Mouse (Mus musculus) kidney, adult 11 months (tissue): ENCODE data around the gene Mob3a.
"Not testable (repeated sequence)": the region's sequence is repeated elsewhere in the genome, so short reads cannot be mapped to it uniquely, and the experiment has no call there.

Experiments
- DNase-seq: peaks from one replicate; pipeline ENCODE4 v3.0.0; 2022

The Mob3a gene

DNA sequence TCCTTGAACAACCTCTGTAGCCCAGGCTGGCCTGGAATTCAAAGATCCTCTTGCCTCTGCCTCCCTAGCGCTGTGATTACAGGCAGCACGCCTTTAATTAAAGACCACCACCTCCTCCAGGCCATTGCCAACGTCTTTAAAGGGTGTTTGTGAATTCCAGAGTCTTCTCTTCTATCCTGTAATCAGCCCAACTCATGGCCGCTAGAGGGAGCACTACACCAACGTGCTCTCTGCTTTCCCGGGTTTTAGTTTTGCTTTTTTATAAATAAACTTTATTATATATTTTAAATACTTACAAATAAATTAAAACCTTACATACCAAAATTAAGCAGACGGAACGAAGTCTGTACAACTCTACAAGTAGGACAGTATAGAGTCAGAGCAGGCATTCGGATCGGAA lies 42.6 kb downstream of the Mob3a start:
- DNase-seq: peak; percentile 65

DNA sequence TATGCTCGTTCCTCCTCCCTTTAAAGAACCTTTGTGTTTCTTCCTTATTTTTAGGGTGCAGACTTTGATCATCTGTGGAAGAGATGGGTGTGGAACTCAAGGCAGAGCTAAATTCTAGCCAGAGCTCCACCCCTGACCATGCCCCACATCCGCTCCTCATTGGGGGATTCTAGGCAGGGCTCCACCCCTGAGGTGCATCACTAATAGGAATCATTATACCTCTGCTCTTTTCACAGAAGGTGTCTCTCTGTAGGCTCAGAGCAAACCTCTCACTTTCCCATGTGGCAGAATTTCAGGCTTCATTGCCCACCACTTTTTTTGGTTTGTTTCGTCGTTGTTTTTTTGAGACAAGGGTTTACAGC lies 43.0 kb downstream of the Mob3a start:
- DNase-seq: peak; percentile 50

DNA sequence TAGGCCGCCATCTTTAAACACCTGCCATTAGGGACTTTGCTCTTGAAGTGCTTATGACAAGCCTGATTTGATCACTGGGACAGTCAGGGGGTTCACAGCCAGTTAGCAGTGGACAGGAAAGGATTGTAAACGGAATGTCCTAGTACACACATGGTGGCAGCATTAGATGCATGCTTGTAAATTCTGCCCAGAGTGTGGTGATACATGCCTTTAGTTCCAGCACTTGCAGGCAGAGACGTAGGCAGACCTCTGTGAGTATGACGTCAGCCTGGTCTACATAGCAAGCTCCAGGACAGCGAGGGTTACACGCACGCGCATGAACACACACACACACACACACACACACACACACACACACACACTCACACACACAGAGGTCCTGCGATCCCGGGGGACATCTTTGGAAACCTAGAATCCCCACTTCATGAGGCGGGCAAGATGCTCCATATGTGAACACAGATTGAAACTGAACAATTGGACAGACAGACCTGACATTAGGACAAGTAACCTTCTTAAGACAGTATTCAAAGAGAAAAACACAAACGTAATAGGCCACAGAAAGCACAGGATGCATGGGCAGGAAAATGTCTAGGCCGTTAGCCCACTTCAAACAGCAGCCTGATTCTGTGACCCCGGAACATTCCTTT lies 43.5 kb downstream of the Mob3a start:
- DNase-seq: no peak

DNA sequence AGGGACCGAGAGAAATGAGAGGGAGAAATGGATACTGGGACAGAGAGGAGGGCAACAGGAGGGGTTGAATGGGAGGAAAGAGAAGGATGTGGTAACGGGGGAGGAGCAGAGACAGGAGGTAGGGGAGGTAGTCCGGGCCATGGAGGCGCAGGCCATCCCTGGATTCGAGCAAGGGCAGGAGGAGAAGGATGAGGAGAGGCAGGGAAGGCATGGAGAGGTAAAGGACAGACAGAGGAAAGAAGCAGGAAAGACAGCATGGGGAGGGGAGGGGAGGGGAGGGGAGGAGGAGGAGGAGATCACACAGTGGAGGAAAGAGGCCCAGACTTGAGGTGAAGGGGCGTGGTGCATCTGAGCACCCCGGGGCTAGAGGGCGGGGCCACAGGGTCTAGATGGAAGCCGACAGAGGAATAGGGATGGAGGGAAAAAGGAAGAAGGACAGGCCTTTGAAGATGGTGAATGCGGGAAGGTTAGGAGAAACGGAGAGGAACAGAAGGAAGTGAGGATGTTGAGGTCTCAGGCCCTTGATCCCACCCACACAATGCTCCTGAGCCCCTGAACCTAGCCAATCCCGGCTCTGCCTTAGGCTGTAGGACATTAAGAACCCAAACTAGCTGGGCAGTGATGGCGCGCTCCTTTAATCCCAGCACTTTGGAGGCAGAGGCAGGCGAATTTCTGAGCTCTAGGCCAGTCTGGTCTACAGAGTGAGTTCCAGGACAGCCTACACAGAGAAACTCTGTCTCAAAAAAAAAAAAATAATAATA lies 44.7 kb downstream of the Mob3a start, which contains the start of gene Btbd2:
Btbd2 (minus strand) TSS at position 209 of the 761 bp plus-strand sequence.
- peak; percentile 54 for DNase-seq

DNA sequence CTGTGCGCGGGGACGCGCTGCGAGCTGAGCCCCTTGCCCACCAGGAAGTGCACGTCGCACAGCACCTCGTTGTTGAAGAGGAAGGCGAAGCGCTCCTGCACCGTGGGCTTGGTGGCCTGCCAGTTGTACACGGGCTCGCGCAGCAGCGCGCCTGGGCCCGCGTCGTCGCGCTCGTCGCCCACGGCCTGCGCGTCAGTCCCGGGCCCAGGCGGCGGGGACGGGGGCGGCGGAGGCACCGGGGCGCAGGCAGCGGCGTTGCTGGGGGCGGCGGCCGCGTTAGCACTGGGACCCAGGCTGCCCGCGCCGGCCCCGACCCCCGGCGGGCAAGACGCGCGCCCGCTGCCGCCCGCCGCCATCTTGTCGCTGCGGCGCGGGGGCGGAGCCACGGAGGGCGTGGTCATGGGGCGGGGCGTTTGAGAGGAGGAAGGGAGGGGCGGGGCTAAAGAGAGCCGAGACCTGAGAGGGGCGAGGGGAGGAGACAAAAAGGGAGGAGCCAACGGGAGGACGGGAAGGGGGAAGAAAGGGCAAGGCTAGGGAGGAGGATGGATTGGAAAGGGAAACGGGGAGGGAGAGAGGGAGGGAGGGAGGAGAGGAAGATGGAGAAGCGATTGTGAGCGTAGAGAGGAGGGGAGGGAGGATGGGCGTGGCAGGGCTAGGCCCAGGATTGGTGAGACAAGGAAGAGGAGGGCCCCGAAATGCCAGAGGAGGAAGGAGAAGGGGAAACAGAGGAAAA lies 45.5 kb downstream of the Mob3a start:
- DNase-seq: peak; percentile 95

DNA sequence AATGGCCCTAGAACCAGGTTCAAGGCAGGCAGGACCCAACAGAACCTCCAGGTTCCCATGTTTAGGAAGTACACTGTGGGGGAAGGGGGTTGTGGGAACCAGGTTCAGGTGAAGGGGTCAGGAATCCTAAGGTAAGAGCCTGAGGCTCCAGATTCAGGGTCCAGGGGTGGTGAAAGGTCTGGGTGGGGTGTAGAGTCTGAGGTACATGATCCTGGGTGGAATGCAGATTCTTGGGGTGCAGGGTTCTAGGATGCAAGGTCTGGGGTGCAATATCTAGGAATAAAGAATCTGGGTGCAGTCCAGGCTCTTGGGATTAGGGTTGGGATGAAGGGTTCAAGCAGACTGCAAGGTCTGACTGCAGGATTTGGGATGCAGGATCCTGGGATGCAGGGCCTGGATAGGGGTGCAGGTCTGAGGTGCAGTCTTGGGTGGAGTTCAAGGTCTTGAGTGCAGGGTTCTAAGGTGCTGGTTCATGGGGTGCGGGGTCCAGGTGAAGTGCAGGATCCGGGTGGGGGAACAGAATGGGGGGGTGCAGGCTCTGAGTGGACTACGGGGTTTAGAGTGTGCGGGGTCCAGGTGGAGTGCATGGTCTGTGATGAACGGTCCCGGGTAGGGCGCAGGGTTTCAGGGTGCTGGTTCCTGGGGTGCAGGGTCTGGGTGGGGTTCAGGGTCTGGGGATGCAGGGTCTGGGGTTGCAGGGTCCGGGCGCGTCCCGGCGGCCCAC lies 46.2 kb downstream of the Mob3a start:
- DNase-seq: no peak

DNA sequence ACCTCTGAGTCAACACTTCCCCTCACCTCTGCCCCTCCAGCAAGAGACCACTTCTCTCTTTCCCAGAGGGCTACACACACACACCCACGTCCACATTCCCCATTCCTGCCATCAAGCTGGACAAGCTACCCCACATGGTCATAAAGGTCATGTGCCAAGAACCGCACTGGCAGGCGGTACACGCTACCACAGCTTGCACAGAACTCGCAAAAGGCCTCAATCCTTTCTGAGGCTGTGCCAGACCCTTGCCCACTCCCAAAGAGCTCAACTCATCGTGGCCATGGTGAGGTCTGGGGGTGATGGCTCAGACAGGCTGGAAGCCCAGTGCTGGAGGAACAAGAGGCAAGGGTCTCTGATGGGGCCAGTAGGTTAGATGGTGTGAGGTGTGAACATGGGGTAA lies 46.9 kb downstream of the Mob3a start:
- no peak for DNase-seq

DNA sequence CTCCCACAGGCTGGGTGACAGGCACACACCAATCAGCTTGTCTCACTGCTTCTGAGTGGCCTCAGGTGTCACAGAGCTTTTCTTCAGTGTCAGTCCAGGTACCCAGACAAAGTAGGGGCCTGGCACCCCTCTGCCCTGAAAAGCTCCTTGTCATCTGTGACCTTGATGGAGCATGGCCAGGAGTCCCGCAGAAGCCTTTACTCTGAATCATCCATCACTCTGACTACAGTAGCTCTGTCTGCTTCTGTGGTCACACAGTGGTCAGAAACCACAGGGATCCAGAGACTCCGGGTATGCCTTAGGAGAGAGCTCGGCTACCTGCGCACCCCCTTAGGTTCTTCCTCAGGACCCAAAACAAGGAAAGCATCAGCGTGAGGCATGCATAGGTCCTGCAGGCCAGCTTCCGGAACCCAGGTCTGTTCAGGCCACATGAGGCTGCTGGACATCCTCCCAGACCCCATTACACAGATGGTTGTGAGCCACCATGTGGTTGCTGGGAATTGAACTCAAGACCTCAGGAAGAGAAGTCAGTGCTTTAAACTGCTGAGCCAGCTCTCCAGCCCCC lies 48.5 kb downstream of the Mob3a start:
- no peak for DNase-seq

DNA sequence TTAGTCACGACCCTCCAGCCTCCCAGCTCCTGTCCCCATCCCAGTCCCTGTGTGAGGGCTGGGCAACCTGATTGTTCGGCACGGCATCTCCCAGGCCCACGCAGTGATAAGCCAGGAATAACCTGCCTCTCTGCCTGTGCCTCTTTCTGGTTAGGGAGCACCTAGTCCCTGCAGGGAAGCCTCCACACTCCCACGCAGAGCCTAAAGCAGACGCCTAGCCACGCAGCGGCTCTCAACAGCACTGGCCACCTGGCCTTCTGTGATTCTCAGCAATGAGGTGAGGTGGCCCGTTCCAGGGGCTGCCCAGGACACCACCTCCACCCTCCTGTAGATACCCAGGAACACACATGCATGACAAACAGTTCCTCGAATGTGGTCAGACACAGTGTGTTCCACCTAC lies 51.4 kb downstream of the Mob3a start:
- DNase-seq: no peak

DNA sequence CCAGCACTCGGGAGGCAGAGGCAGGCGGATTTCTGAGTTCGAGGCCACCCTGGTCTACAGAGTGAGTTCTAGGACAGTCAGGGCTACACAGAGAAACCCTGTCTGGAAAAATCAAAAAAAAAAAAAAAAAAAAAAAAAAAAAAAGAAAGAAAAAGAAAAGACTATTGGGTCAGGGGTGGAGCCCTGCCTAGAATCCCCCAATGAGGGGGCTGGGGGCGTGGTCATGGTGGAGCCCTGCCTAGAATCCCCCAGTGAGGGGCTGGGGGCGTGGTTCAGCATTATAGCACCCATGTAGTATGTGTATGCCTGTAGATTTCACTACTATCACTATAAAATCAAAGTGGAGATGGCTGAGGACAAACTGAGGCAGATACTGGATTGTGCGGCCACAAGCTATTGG lies 51.9 kb downstream of the Mob3a start:
- DNase-seq: not testable (repeated sequence)

DNA sequence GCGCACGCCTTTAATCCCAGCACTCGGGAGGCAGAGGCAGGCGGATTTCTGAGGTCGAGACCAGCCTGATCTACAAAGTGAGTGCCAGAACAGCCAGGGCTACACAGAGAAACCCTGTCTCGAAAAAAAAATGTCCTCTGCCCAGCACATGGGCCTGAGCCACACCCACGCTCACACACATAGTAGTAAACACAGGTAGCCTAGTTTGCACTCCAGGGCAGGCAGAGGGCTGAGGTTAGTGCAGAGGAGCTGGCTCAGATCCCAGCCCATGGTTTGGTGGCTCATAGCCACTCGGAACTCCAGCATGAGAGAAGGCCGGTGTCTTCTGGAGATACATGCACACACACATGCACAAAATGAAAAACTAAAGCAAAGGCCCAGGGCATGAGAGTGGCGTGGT lies 54.8 kb downstream of the Mob3a start:
- no peak for DNase-seq

DNA sequence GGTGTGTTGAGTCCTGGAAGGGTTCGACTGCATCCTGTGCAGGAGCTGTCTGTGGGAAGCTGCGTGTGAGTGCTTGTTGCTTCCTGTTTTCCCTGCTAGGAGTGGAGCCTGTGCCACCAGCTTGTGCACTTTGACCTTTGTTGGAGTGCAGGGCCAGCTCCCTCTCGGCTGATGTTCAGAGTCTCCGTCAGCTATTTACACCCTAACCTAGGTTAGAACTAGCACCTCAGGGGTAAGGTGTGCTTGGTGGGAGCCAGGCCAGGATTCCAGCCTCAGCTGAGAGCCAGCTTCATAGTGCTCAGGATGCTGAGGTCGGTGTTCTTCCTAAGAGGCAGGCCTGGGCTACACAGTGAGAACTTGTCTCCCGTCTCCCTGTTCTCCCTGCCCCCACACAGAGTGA lies 66.4 kb downstream of the Mob3a start:
- peak; percentile 77 for DNase-seq
